Mouse (Mus musculus) MN1 (cell line): ENCODE results near the gene Rab5if.
"Not testable (repeated sequence)": the region's sequence is repeated elsewhere in the genome, so short reads cannot be mapped to it uniquely, and the experiment has no call there.

Experiments used
- DNase-seq: peaks from one replicate; pipeline ENCODE4 v3.0.0-alpha.2; 2016; ENCODE audit warnings: low spot score

Rab5if gene

GRCm38 (mm10) chr2:156887017-156887416 lies 24.1 kb downstream of the Rab5if start, which contains the start of gene Sla2:
Gene Sla2, minus strand, starts transcription at chr2:156887192.
- DNase-seq: no peak

DNA sequence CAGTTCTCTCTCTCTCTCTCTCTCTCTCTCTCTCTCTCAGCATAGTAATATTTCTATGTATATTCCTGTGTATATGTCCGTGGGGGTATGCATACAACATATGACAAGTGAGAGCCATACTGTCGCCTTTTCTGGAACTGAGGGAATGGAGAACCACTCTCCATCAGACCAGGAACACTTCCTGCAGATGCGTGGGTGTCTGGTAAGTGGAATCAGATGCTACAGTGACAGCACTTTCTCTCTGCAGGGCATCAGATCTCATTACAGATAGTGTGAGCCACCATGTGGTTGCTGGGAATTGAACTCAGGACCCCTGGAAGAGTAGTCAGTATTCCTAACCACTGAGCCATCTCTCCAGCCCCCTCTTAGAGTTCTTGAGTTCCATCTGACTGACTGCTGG lies 25.6 kb downstream of the Rab5if start:
- no peak for DNase-seq

DNA sequence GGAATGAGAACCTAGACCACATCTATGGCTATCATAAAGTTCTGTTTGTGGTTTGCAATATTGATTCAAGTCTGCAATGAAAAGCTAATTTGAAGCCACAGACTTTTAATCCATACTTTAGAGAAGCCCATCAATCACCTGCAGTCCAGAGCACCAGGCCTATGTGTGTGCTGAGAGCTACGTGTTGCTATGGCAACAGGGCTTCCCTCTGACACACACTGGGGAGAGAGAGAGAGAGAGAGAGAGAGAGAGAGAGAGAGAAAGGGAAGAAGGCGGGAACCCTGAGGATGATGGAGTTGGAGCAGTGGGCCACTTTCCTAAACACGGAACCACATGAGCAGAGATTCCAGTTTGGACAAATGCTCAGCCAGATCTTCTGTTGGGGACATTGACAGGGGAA lies 29.3 kb downstream of the Rab5if start:
- DNase-seq: peak; percentile 41

DNA sequence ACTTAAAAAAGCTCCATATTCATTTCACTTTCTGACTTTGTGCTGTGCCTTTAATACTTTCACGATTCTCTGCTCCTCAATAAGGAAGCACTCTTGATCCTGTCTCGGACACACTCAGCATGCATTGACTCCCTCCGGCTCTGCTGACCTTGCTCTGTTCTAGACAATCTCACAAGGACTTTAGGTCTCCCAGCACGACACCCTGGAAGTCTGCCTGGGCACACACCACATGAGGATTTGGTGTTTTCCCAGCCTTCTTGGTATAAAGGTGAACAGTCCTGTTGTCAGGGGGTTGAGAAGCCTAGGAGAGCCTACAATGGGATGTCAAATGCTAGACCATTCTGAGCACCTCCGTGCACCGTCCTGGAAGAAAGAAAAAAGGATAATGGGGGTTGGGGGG lies 29.9 kb downstream of the Rab5if start:
- DNase-seq: no peak

DNA sequence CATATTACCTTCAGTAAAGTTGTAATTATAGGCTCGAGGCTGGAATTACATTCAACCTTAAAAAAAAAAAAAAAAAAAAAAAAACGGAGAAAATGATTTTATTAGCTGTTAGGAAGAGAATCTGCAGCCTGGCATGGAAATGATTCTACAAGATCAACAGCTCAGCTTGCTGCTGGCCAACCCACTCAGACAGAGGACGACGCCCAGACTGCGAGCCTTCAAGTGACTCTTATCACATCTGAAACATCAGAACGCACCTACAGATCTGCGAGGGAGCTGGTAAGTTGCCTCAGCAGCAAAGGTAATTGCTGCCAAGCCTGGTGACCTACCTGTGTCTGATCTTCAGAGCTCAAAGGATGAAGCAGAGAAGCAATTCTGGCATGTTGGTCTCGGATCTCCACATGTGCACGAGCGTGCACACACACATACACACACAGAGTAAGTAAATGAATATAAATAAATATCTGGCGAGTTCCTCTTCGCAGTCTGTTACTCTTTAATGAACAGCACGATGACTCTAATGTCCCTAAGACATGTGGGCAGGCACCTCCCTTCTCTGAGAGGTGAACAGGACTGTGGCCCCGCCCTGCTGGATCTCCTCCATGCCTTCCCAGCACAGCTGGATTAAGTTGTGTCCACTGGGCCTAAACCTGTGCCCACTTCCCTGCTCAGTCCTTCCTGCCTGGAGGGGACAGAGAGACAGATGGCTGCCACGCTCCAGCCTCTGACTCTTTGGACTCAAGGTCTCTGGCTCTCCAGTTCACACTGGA lies 31.8 kb downstream of the Rab5if start:
- DNase-seq: no peak

DNA sequence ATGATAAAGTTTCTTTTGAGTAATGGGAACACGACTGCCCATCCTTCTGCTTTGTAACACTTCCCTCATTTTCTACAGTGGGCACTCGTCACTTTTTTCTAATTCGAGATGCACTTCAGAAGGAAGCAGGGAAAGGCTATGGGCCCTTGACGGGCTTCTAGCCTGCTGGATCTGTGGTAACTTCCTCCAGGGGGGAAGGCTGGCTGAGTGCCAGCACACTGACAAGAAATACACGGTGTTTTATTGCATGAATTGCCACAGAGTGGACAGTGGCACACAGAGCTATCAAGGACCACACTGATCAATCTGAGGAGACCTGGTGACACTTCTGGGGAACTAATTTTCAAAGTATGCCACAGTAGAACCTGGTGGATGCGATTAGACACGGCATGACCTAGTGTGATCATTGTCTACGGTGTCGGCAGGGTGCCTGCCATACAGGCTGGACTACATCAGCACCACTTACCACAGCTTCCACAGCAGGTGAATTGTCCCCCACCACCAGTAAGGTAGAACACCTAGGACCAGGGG lies 33.5 kb downstream of the Rab5if start:
- no peak for DNase-seq

DNA sequence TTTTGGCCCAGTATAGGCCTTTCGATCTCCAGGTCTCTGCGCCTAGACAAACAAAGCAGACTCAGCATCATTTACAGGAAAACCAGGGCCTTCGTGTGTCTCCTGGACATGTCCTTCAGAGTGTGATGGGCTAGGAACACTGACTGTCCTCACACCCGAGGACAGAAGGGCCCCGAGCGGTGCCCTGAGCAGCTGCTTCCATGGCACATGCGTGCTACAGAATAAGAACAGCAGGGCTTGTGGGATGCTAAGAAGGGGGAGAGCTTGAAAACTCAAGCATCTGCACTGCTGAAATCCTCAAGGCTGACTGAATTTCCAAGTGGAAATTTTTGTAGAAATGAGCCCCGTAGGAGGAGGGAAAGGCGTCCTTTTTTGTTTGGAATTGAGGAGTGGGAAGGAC lies 34.1 kb downstream of the Rab5if start:
- DNase-seq: no peak

DNA sequence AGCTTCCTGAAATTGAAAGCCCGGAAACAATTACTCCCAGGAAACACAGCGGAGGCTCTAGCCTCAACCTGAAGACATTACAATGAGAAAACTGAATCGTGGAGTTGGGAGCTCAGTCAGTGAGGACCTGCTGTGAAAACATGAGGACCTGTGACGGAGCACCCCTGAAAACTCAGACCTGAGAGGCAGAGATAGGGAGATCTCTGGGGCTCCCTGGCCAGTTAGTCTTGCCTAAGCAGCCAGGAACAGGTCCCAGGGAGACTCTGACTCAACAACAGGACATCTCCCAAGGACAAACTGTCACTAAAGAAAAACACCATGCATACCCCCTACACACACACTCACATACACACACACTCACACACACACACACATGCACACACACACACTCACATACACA lies 35.4 kb downstream of the Rab5if start:
- no peak for DNase-seq

GRCm38 (mm10) chr2:156899184-156899583 lies 36.3 kb downstream of the Rab5if start:
- DNase-seq: no peak

DNA sequence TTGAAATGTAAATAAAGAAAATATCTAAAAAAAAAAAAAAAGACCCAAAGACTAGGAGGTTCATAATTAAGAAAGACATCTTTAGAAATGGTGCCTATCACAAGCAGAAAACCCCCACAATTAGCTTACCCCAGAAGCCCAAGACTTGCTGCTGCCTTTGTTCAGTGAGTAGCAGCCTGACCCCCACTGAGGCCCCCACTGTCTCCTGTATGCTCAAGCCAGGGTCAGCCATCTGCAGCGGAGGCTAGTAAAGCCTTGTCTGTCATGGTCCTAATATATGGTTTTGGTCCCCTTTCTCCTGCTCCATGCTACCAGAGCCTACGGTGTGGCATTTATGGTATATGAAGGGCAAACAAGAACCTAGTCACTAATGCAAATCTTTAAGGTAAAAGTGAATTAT lies 38.4 kb downstream of the Rab5if start:
- DNase-seq: no peak

DNA sequence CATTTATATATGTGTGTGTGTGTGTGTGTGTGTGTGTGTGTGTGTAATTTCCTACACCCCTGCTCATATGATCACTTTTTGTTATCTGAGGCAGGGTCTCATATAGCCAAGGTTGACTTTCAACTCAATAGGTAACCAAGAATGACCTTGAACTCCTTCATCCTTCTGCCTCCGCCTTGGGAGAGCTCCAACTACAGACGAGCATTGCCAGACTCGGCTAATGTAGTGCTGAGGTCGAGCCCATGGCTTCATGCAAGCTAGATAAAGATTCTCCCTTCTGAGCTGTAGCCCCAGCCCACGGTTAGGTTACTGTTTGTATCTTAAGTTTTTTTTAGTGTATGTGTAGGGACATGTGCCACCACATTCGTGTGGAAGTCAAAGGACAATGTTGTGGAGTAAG lies 39.0 kb downstream of the Rab5if start:
- DNase-seq: no peak

GRCm38 (mm10) chr2:156902411-156902810 lies 39.5 kb downstream of the Rab5if start:
- not testable (repeated sequence) for DNase-seq

GRCm38 (mm10) chr2:156903367-156903766 lies 40.4 kb downstream of the Rab5if start:
- DNase-seq: no peak

DNA sequence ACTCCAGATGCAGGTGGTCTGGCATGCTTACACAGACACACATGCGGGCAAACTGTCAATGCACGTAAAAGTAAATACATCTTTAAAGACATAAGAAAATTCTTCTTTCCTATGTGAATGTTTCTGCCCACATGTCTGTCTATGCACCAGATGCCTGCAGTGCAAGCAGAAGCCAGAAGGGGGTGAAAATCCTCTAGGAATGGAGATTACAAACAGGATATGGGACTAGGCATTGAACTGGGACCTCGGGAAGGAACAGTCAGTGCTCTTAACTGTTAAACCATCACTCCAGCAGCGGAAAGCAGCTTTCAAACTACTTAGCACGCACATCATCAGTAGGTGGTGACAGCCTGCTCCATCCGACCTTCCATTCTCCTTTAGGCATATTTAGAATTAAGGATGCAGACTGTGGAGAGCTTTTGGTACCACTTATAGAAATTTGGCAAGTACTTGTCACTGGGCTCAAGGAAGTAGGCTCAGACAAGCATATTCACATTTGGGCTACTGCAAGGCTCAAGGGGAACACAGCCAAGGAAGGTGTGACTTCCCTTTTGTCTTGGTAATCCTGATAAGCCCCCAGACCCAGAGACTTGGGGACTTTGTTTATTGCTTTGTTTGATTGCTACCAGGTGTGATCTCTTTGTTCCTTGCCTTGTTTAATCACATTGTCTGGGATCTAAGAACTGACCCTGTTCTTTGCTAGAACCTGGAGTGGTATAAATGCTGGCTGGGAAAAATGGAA lies 42.2 kb downstream of the Rab5if start:
- peak; percentile 58 for DNase-seq

DNA sequence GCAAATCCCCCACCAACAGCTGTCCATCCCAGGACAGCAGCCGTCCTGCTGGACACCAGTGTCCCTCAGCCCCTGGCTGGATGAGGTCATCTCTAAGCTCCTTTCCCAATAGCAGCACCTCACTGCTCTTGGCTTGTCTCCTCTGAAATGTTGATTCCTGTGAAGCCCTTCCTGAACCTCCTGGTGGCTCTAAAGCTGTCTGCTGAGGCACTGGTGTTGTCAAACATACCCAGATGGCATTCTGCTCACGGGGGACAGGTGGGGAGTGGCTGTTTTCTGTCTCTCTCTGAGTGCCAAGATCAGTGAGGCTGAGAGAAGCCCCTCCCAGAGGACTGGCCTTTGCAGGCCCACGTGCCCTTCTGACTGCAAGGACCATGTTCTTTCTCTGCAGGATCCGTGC lies 43.0 kb downstream of the Rab5if start:
- not testable (repeated sequence) for DNase-seq

GRCm38 (mm10) chr2:156913191-156913590 lies 50.3 kb downstream of the Rab5if start:
- peak; percentile 17 for DNase-seq

GRCm38 (mm10) chr2:156915559-156915958 lies 52.6 kb downstream of the Rab5if start:
- no peak for DNase-seq

GRCm38 (mm10) chr2:156916419-156917125 lies 53.6 kb downstream of the Rab5if start:
- DNase-seq: no peak

GRCm38 (mm10) chr2:156918562-156918961 lies 55.6 kb downstream of the Rab5if start:
- no peak for DNase-seq

DNA sequence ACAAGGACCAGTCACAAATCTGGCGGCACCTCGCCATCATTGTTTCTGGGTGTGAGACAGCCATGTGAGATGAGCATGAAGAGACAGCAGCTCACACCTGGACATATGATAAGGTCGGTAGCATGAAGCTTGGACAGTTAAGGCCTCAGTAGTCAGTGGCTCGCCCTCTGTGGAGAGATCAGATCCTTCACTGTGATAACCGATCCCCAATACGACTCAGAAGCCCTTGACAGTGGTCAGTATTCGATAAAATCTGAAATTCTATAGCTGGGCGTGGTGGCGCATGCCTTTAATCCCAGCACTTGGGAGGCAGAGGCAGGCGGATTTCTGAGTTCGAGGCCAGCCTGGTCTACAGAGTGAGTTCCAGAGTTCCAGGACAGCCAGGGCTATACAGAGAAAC lies 56.3 kb downstream of the Rab5if start:
- not testable (repeated sequence) for DNase-seq

DNA sequence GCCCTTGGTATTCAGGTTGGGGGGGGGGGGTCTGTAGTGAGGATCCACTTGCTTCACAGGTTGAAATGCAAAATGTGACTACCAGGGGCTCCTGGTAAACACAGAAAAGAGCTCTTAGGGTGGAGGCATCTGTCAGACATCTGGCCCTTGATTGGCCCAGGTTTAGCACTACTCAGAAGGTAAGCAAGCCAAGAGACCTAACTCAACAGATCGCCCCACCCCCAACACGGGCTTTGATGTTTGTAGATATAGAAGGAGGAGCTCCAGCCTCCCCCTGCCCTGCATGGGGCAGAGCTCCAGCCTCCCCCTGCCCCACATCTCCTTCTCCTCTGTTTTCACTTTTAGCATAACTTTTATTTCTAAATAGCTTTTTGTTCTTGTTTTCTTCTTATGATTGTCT lies 56.9 kb downstream of the Rab5if start:
- no peak for DNase-seq

GRCm38 (mm10) chr2:156923057-156923456 lies 60.1 kb downstream of the Rab5if start:
- DNase-seq: no peak
